ENCODE assay signal across 8 mouse cellular contexts in the genomic region with DNA sequence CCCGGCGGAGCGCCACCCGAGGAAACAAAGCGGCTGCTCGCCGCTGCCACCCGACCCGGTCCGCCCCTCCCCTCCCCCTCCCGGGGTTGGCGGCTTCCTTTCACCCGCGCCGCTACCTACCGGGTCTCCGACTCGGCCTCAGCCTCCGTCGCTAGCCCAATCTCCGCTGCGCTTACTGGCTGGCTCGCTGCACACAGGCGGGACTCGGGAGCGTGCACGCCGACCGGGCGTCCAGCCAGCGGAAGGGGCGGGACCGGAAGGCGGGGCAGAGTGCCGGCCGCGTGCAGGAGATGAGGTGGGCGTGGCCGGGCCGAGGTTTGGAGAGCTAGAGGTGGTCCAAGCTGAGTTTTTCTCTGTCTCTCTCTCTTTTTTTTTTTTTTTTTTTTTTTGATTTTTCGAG. TPM values are rescaled to one million over a fixed set of nuclear protein-coding genes. Genes with fewer than 3 reads are reported as not detected.
DNase-seq lines count a peak whose midpoint lies in the region; ATAC-seq and TF ChIP-seq lines count a peak whose summit lies in the region.

No protein-coding gene starts in this region.

- no peak for TF ChIP-seq CTCF in Patski (IDR thresholded peaks at IDR 0.05)

- peak overlapping the region; percentile 71 for H3K4me2 ChIP-seq in hindbrain, embryonic 15.5 days

- in situ Hi-C loops in Patski (cut with MboI; ENCODE audit: low pct_unique_long_range_greater_than_20kb) = no loop called here

- no peaks in the 10 kb centered on the region for H3K27me3 ChIP-seq in Patski
- no peaks in the 10 kb centered on the region for H3K27me3 ChIP-seq in hindbrain, embryonic 15.5 days

- CTCF ChIA-PET in Patski (lab: Charles Lee) = interaction anchor here (1.6 kb wide), 1 partner anchor 24 kb away, joined by 3 read pairs; no protein-coding TSS in a partner anchor

- H3K4me1 ChIP-seq in hindbrain, embryonic 15.5 days (replicated peaks) = peaks cover 18% of the 10 kb centered on the region

- H3K9ac ChIP-seq in hindbrain, embryonic 15.5 days = peak overlapping the region; percentile 87

- WGBS in hindbrain, embryonic 15.5 days = 0% methylated on average over 40 of the region's 41 CpGs

- peak; percentile 92 for ATAC-seq in Patski
- ATAC-seq in hindbrain, embryonic 15.5 days (ENCODE audit: low FRiP score, low read depth) = peak; percentile 97

- peaks cover 7% of the 10 kb centered on the region; the same call in 1 of the 2 replicates for H3K36me3 ChIP-seq in hindbrain, embryonic 15.5 days

- H3K4me3 ChIP-seq in hindbrain, embryonic 15.5 days = peak overlapping the region; percentile 92

- H3K27ac ChIP-seq in hindbrain, embryonic 15.5 days (replicated peaks) = peak overlapping the region; percentile 93

- peak; percentile 64 for DNase-seq in Patski (ENCODE audit: low read depth, low spot score)
- peak; percentile 99 to 100 for DNase-seq in cerebellum, postnatal 14 days
- peak; percentile 90 to 95 for DNase-seq in frontal cortex, postnatal 25 days (ENCODE audit: low spot score in 2 of 2)
- DNase-seq in left cerebral cortex, adult 11 months (ENCODE audit: low spot score) = peak; percentile 92
- peak; percentile 99 for DNase-seq in lung, postnatal 4 days
- DNase-seq in retina, postnatal 7 days (ENCODE audit: low read depth, low spot score) = peak; percentile 91
- peak; percentile 97 for DNase-seq in urinary bladder, adult 2 months (ENCODE audit: low spot score)

- POLR2A ChIA-PET in Patski (lab: Charles Lee) = interaction anchor here (0.6 kb wide), 1 partner anchor 16 kb away, joined by 3 read pairs; no protein-coding TSS in a partner anchor

- no peaks in the 10 kb centered on the region for H3K9me3 ChIP-seq in hindbrain, embryonic 15.5 days

RNA-seq across cellular contexts. Expression of a gene that starts 11.1 kb away (rescaled TPM):
- 87.5 TPM for polyA plus RNA-seq in Patski (2021)
- 32.4 and 34.7 TPM in 2 replicates for polyA plus RNA-seq in hindbrain, embryonic 15.5 days (2015; fragmentation: Nextera tagmentation; extraction: Ambion mirVana)
- polyA plus RNA-seq in urinary bladder, adult 2 months (2012; rRNA removed) = 53.5 and 57.6 TPM in 2 replicates

RNA-seq across cellular contexts. Expression of a gene that starts 11.2 kb away (rescaled TPM):
- polyA plus RNA-seq in Patski (2021) = 60.6 TPM
- polyA plus RNA-seq in hindbrain, embryonic 15.5 days (2015; fragmentation: Nextera tagmentation; extraction: Ambion mirVana) = 152 and 194 TPM in 2 replicates
- 42.8 and 43.1 TPM in 2 replicates for polyA plus RNA-seq in urinary bladder, adult 2 months (2012; rRNA removed)

Comparison
In these comparisons a context has a peak if more than half of its experiments do, and no peak if none do; other contexts are left out.
1. Peak in every context shown above with its lines: DNase-seq, ATAC-seq, H3K4me3 ChIP-seq and H3K27ac ChIP-seq.